Mouse (Mus musculus): ENCODE measurements around the gene Wdr66.

- TF ChIP-seq POLR2A (IDR thresholded peaks at IDR 0.05; ENCODE audit: insufficient read depth, low read depth, low read length), result no peak
- no peak for TF ChIP-seq CTCF (IDR thresholded peaks at IDR 0.05; ENCODE audit: insufficient read depth, low read depth, low read length)
Observed at GRCm38 (mm10) chr5:123345853-123346654, 94.2 kb downstream of the Wdr66 start.

Measured in olfactory bulb, adult 2 months (tissue).